Mouse (Mus musculus): Measurements from ENCODE around the gene Ifrd1.

Gene Ifrd1

GRCm38 (mm10) chr12:40243241-40243640, 5.1 kb downstream of the Ifrd1 start:
- DNase-seq (ENCODE audit: low spot score), result no peak

GRCm38 (mm10) chr12:40239161-40239560, 9.1 kb downstream of the Ifrd1 start:
- no peak for DNase-seq (ENCODE audit: low spot score)

- DNase-seq (ENCODE audit: low spot score), result no peak
These were observed 16.1 kb downstream of the Ifrd1 start for GRCm38 (mm10) chr12:40232231-40232630.

- DNase-seq (ENCODE audit: low spot score), result no peak
These were observed 16.7 kb downstream of the Ifrd1 start for GRCm38 (mm10) chr12:40231632-40232031.

GRCm38 (mm10) chr12:40224171-40224880, 24.0 kb downstream of the Ifrd1 start:
- no peak for DNase-seq (ENCODE audit: low spot score)

GRCm38 (mm10) chr12:40223676-40224075, 24.6 kb downstream of the Ifrd1 start:
- peak; percentile 23 for DNase-seq (ENCODE audit: low spot score)

- DNase-seq (ENCODE audit: low spot score), result peak; percentile 99
These were observed 25.2 kb downstream of the Ifrd1 start for GRCm38 (mm10) chr12:40223082-40223619.

GRCm38 (mm10) chr12:40222251-40223081, 25.8 kb downstream of the Ifrd1 start:
- DNase-seq (ENCODE audit: low spot score), result peak; percentile 85

GRCm38 (mm10) chr12:40221611-40222010, 26.7 kb downstream of the Ifrd1 start:
- no peak for DNase-seq (ENCODE audit: low spot score)

- DNase-seq (ENCODE audit: low spot score), result no peak
These were observed 27.4 kb downstream of the Ifrd1 start for GRCm38 (mm10) chr12:40220896-40221295.

- no peak for DNase-seq (ENCODE audit: low spot score)
These were observed 28.2 kb downstream of the Ifrd1 start for GRCm38 (mm10) chr12:40220001-40220570.

GRCm38 (mm10) chr12:40218430-40218945, 29.8 kb downstream of the Ifrd1 start:
- no peak for DNase-seq (ENCODE audit: low spot score)

- no peak for DNase-seq (ENCODE audit: low spot score)
These were observed 30.5 kb downstream of the Ifrd1 start for GRCm38 (mm10) chr12:40217776-40218175.

GRCm38 (mm10) chr12:40214888-40215876, 33.1 kb downstream of the Ifrd1 start:
- DNase-seq (ENCODE audit: low spot score), result no peak

- DNase-seq (ENCODE audit: low spot score), result no peak
These were observed 39.3 kb downstream of the Ifrd1 start for GRCm38 (mm10) chr12:40209049-40209448.

GRCm38 (mm10) chr12:40207909-40208308, 40.4 kb downstream of the Ifrd1 start:
- no peak for DNase-seq (ENCODE audit: low spot score)

- DNase-seq (ENCODE audit: low spot score), result no peak
These were observed 45.9 kb downstream of the Ifrd1 start for GRCm38 (mm10) chr12:40202161-40203035.

GRCm38 (mm10) chr12:40200484-40201235, 47.6 kb downstream of the Ifrd1 start:
- no peak for DNase-seq (ENCODE audit: low spot score)

GRCm38 (mm10) chr12:40199795-40200402, 48.4 kb downstream of the Ifrd1 start:
- peak; percentile 66 for DNase-seq (ENCODE audit: low spot score)
